Mouse (Mus musculus) stomach, postnatal 0 days (tissue): ENCODE measurements around the gene Lurap1.

Experiments used
- CTCF ChIP-seq: IDR thresholded peaks from 2 replicates; pipeline ENCODE4 v1.5.1; 2016; ENCODE audit warnings: antibody characterized with exemption, low read depth, mild to moderate bottlenecking, moderate library complexity
- EP300 ChIP-seq: optimal IDR thresholded peaks from 2 replicates; pipeline ENCODE3; 2016; ENCODE audit warnings: antibody characterized with exemption

- no peak for TF ChIP-seq CTCF
- no peak for TF ChIP-seq EP300
Observed at GRCm38 (mm10) chr4:116151238-116151637, at the start of gene Lurap1.
